Mouse (Mus musculus) forebrain, embryonic 10.5 days (tissue): Measurements from ENCODE around the gene Cwc22. TPM values are rescaled to one million over a fixed set of nuclear protein-coding genes. Genes with fewer than 3 reads are reported as not detected.

Experiments used
- DNase-seq: peaks from one replicate; pipeline ENCODE4 v3.0.0-alpha.2; 2017; ENCODE audit warnings: low spot score; ENCODE audit errors: extremely low spot score
- H3K27ac ChIP-seq: fragments of 300-500 bp; sonication (generic); 2 replicates; pipeline ENCODE4 v1.5.1; 2016; ENCODE audit warnings: mild to moderate bottlenecking
- H3K27me3 ChIP-seq: fragments of 300-500 bp; sonication (generic); 2 replicates; pipeline ENCODE4 v1.6.1; 2016; ENCODE audit warnings: mild to moderate bottlenecking; ENCODE audit not compliant: poor library complexity, severe bottlenecking
- H3K36me3 ChIP-seq: fragments of 300-500 bp; sonication (generic); replicated peaks from 2 replicates; pipeline ENCODE4 v1.6.1; 2016; ENCODE audit warnings: mild to moderate bottlenecking, moderate library complexity
- H3K4me1 ChIP-seq: fragments of 300-500 bp; sonication (generic); 2 replicates; pipeline ENCODE4 v1.6.1; 2016
- H3K4me3 ChIP-seq: fragments of 300-500 bp; sonication (generic); 2 replicates; pipeline ENCODE4 v1.5.1; 2016; ENCODE audit warnings: mild to moderate bottlenecking, moderate library complexity
- H3K9me3 ChIP-seq: fragments of 300-500 bp; sonication (generic); 2 replicates; pipeline ENCODE4 v1.6.1; 2016; ENCODE audit warnings: mild to moderate bottlenecking, moderate library complexity
- WGBS: fragments of 180-500 bp; shearing (Covaris S2); methylation state at CpG from one replicate; pipeline ENCODE4 v1.1.7; 2016; 5-methylcytosine and 5-hydroxymethylcytosine counted together
- polyA plus RNA-seq: library from polyadenylated mRNA; unstranded; fragments of >200 nt; fragmentation: Nextera tagmentation; extraction: Ambion mirVana; gene quantifications from 2 replicates; pipeline ENCODE4 v1.2.1, GENCODE M21; 2016

The Cwc22 gene
- polyA plus RNA-seq, 1 experiment from 2014 or later, result 43.1 TPM

DNA sequence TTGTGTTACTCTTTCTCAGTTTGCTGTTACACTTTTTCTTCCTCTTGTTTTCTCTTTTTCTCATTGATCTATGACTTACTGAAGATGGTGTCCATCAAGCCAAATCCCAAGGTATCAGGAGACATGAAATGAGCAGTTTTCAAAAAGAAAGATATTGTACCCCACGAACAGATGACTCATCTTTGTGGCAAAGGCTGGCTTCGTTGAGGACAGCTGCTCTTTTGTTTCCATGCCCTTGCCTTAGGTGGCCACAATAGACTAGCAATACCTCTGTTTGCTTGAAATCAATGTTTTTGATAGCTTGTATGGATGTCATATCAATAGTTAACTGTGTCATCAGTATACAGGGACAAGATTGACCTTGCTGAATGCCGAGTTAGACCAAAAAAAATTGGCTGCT is 71.5 kb downstream of the Cwc22 start:
- Histone ChIP-seq H3K27ac (no peak overlapping the region), H3K9me3 (no peaks in the 10 kb centered on the region), H3K27me3 (no peaks in the 10 kb centered on the region), H3K4me3 (no peak overlapping the region), H3K36me3 (no peaks in the 10 kb centered on the region), H3K4me1 (no peaks in the 10 kb centered on the region)
- no peak for DNase-seq
- 86% methylated on average over 3 of the region's 3 CpGs for WGBS

DNA sequence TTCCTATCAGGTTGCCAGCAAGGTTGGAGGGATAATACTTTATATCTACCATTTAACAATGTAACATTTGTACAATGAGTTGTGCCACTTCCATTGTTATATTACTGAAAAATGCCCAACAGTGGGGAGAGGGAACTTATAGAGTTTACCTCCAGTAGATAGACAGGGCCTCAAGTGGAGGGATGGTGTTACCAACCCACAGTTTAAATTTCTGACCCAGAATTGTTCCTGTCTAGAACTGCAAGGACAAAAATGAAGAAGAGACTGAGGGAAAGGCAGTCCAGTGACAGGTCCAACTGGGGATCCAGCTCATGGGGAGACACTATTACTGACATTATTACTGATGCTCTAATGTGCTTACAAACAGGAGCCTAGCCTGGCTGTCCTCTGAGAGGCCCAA is 72.4 kb downstream of the Cwc22 start:
- Histone ChIP-seq H3K36me3 (no peaks in the 10 kb centered on the region), H3K4me3 (no peak overlapping the region), H3K27me3 (no peaks in the 10 kb centered on the region), H3K4me1 (no peaks in the 10 kb centered on the region), H3K27ac (no peak overlapping the region), H3K9me3 (no peaks in the 10 kb centered on the region)
- DNase-seq, result no peak

DNA sequence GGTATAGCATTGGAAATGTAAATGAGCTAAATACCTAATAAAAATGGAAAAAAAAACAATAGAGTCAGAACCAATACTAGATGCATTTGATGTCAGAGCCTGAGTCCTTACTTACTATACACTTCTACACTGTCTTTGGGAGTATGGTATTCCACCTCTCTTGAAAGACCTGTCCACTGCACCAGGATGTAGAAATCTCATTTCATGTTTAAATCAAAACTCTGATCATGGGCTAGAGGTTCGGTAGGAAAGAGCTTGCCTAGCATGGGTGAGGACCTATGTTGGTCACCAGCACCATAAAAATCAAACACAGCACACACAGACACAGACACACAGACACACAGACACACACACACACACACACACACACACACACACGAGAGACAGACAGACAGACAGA is 73.5 kb downstream of the Cwc22 start:
- H3K27ac ChIP-seq, result no peak overlapping the region
- no peaks in the 10 kb centered on the region for H3K36me3 ChIP-seq
- no peaks in the 10 kb centered on the region for H3K4me1 ChIP-seq
- H3K27me3 ChIP-seq, result no peaks in the 10 kb centered on the region
- no peak for DNase-seq
- no peaks in the 10 kb centered on the region for H3K9me3 ChIP-seq
- 70% methylated on average over 2 of the region's 2 CpGs for WGBS
- no peak overlapping the region for H3K4me3 ChIP-seq

DNA sequence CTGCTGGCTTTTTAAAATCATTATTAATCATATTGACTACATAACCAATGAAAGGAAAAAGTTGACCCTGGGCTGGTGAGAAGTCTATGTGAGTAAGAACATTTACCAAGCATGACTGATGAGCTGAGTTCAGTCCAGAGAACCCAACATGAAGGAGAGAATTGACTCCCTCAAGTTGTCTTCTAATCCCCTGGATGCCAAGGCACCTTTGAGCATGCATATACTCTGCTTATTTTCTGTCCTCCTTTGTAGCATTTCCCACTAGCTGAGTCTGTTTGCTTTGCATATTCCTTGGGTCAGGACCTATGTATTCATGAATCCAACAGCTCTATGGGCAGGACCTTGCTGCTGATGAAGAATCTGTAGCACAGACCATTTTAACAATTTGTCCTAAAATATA is 75.0 kb downstream of the Cwc22 start:
- Histone ChIP-seq H3K4me1 (no peaks in the 10 kb centered on the region), H3K27ac (no peak overlapping the region), H3K4me3 (no peak overlapping the region), H3K36me3 (no peaks in the 10 kb centered on the region), H3K9me3 (no peaks in the 10 kb centered on the region), H3K27me3 (no peaks in the 10 kb centered on the region)
- no peak for DNase-seq

DNA sequence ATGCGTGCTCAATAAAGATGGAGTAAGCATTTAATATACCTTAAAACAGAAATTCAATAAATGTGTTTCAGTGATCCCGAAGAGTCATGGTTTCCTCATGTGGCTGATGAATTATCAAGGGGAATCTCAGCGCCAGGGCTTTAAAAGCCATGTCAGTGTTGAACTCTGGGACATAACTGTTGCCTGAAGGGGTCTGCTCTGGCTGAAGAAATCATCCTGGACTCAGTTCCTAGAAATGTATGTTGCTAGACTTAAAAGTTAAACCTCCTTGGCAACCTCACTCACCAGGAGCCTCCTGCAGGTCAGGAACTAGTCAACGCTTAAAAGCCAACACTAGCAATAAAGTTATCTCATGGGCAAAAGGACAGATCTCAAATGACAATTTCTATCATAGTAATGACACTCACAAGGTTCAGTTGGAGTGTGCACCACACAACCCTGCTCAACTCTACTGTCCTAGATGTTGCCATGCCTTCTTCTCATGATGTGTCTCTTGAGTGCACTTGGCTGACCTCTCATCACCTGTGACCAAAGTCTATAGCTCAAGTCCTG is 76.4 kb downstream of the Cwc22 start:
- H3K4me3 ChIP-seq, result no peak overlapping the region
- DNase-seq, result no peak
- H3K36me3 ChIP-seq, result no peaks in the 10 kb centered on the region
- WGBS, result 96% methylated on average over 4 of the region's 4 CpGs
- no peaks in the 10 kb centered on the region for H3K4me1 ChIP-seq
- no peak overlapping the region for H3K27ac ChIP-seq
- no peaks in the 10 kb centered on the region for H3K27me3 ChIP-seq
- H3K9me3 ChIP-seq, result no peaks in the 10 kb centered on the region

DNA sequence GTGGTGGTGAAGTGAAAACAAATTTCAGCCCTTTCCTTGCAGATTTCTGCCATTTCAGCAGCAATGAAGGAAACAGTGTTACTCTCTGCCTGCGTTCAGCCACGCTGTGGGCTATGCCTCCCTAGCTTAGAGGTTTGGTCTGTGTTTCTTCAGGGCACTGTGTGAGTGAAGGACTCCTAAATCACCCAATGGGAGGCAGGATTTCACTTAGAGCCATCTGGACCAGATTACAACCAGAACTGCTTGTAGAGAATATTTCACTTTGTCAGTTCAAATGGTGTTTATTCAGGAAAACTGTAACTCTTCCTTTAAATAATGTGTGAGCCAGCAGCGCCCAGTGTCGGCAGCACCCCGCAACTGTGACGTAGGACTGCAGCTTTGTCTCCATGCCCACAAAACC is 82.2 kb downstream of the Cwc22 start:
- no peaks in the 10 kb centered on the region for H3K9me3 ChIP-seq
- no peak overlapping the region for H3K27ac ChIP-seq
- no peaks in the 10 kb centered on the region for H3K36me3 ChIP-seq
- no peaks in the 10 kb centered on the region for H3K27me3 ChIP-seq
- H3K4me3 ChIP-seq, result no peak overlapping the region
- WGBS, result 82% methylated on average over 6 of the region's 6 CpGs
- DNase-seq, result no peak
- H3K4me1 ChIP-seq, result no peaks in the 10 kb centered on the region

DNA sequence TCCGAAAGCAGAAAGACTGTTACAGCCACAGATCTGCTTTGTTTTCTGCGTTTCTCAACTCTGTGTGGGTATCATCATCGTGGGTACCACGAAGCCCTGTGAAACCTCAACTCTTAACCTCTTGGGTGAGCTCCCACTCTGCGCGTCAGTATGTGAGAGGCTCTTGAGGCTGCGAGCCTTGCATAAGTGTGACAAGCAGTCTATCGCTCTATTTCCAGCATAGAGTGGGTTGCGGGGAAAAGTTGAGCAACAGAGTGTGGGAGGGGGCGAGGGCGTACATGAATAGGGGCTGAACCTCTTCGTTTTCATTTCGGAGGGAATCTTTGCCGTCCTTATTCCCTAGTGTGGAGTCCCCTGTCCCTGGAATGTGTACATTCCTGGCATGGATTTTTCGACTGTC is 82.7 kb downstream of the Cwc22 start:
- no peaks in the 10 kb centered on the region for H3K27me3 ChIP-seq
- no peak for DNase-seq
- H3K9me3 ChIP-seq, result no peaks in the 10 kb centered on the region
- no peak overlapping the region for H3K4me3 ChIP-seq
- H3K36me3 ChIP-seq, result no peaks in the 10 kb centered on the region
- no peak overlapping the region for H3K27ac ChIP-seq
- 87% methylated on average over 15 of the region's 15 CpGs for WGBS
- no peaks in the 10 kb centered on the region for H3K4me1 ChIP-seq

DNA sequence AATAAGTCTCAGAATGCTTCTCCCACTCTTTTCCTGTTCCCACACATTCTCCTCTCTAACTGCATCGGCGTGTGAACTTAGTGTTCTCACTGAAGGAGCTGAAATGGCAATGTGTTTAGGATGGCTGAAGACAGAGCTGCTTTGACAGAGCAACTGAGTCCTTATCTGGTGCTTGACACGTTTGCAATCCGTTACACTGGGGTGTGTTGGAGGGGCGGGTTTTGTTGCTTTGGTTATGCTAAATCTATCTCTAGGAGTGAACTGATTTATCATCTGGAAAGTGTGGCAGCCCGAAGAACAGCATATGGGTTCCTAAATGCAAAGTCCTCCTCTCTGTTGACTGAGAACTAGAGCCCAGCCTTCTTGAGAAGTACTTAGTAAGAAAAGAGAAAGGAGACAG is 104.7 kb downstream of the Cwc22 start:
- no peak overlapping the region for H3K4me3 ChIP-seq
- no peak for DNase-seq
- H3K27me3 ChIP-seq, result no peaks in the 10 kb centered on the region
- no peaks in the 10 kb centered on the region for H3K36me3 ChIP-seq
- H3K4me1 ChIP-seq, result no peaks in the 10 kb centered on the region
- H3K9me3 ChIP-seq, result no peaks in the 10 kb centered on the region
- no peak overlapping the region for H3K27ac ChIP-seq
- 73% methylated on average over 6 of the region's 6 CpGs for WGBS

DNA sequence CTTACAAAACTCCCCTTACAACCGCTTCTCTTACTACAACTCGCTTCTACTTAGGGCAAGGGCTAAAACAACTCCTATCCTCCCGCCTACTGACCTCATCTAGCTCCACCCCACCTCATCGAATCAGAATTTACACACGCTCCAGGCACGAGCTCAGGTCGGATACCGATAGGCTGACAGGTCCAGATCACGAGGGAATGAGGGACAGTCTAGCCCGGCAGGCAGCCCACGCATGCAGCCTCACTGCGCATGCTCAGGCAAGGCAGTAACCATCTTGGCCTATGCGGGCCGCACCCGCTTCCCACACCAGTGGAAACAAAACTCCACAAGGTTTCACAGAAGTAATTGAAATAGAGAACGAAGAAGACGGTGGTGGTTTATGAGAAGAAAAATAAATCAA is 106.6 kb downstream of the Cwc22 start:
- Histone ChIP-seq H3K4me1 (no peaks in the 10 kb centered on the region), H3K27me3 (no peaks in the 10 kb centered on the region), H3K9me3 (no peaks in the 10 kb centered on the region), H3K36me3 (no peaks in the 10 kb centered on the region), H3K27ac (no peak overlapping the region), H3K4me3 (no peak overlapping the region)
- WGBS, result 90% methylated on average over 17 of the region's 17 CpGs
- no peak for DNase-seq

DNA sequence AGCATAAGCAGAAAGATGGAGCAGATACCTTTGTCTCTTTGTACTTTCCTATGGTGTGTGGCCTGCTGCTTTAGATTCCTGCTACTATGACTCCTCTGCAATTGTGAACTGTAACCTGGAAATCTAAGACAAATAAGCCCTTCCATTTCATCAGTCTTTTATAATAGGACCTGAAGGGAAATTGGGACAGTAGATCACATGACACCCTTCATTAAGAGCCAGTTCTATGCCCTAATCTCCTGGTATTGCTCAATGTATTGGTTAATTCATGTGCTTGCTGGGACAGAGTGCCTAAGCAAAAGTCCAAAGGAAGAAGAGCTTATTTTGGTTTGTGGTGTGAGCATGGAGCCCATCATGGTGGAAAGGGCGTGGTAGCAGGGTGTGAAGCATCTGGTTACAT is 107.5 kb downstream of the Cwc22 start:
- no peaks in the 10 kb centered on the region for H3K36me3 ChIP-seq
- DNase-seq, result no peak
- no peaks in the 10 kb centered on the region for H3K9me3 ChIP-seq
- no peaks in the 10 kb centered on the region for H3K27me3 ChIP-seq
- WGBS, result 92% methylated on average over 1 of the region's 1 CpGs
- H3K4me3 ChIP-seq, result no peak overlapping the region
- no peak overlapping the region for H3K27ac ChIP-seq
- H3K4me1 ChIP-seq, result no peaks in the 10 kb centered on the region

DNA sequence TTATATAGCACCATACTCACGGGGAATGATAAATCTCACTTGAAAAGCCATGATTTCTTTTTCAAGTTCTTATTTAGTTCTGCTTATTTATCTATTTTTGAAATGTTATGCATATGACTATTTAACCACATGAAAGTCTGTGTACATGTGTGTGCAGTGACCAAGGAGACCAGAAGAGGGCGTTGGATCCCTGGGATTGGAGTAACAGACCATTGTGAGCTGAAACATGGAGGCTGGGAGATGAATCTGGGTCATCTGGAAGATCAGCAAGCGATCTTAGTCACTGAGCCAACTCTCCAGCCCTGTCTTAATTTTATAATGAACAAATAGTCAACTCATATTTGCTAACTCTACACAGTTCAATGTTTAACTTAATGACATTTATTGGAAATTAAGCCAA is 110.4 kb downstream of the Cwc22 start:
- WGBS, result 60% methylated on average over 3 of the region's 3 CpGs

More for the DNA sequence above, 110.4 kb downstream of the Cwc22 start:
- no peaks in the 10 kb centered on the region for H3K27me3 ChIP-seq
- H3K4me3 ChIP-seq, result no peak overlapping the region
- no peaks in the 10 kb centered on the region for H3K4me1 ChIP-seq
- H3K27ac ChIP-seq, result no peak overlapping the region
- no peaks in the 10 kb centered on the region for H3K9me3 ChIP-seq
- no peaks in the 10 kb centered on the region for H3K36me3 ChIP-seq
- no peak for DNase-seq

Other genes with a start within 250 kb of the Cwc22 start
- gene Zfp385b, start 126.7 kb downstream of the Cwc22 start, polyA plus RNA-seq, result 0.72 and 0.76 TPM in 2 replicates